Mouse (Mus musculus): ENCODE results near the gene Trim61. TPM values are rescaled to one million over a fixed set of nuclear protein-coding genes. Genes with fewer than 3 reads are reported as not detected.

The Trim61 gene
- 0.07 TPM in 1 of 2 replicates, not detected in the other for polyA plus RNA-seq (2016; fragmentation: Nextera tagmentation; extraction: Ambion mirVana)

DNA sequence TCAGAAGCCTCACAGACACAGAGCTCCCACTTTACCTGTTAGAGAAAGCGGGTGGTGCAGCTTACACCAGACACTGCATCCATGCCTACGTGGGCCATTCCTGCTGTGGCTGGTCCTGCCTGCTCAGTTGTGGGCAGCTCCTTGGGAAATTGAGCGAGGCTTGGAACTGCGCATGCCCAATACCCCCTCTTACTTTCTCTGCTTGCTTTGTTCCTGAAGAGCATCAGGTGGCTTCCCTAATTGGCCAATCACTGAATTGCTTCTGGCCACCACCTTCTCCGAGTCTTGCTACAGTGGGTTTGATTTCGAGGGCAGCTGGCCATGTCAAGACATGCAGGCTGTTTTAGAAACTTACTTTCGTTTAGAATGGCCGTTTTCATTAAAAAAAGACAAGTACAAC, at the start of gene Trim61, which contains the start of gene Trim60:
TSS of gene Trim61 (minus strand) at position 101 of the 400 bp plus-strand sequence.
TSS of gene Trim60 (minus strand) at position 162 of the 400 bp plus-strand sequence.
- WGBS = 88% methylated on average over 8 of the region's 8 CpGs
- H3K4me3 ChIP-seq = no peak within 1 kb of the TSS
- H3K9me3 ChIP-seq = peaks cover 8% of the 10 kb centered on the region; the same call in 1 of the 2 replicates
- H3K36me3 ChIP-seq (replicated peaks) = no peaks in the 10 kb centered on the region
- H3K27me3 ChIP-seq (ENCODE audit: poor library complexity, severe bottlenecking) = no peaks in the 10 kb centered on the region
- H3K27ac ChIP-seq = no peak within 1 kb of the TSS
- no peaks in the 10 kb centered on the region for H3K4me1 ChIP-seq
- DNase-seq (ENCODE audit: extremely low spot score, low spot score) = no peak

DNA sequence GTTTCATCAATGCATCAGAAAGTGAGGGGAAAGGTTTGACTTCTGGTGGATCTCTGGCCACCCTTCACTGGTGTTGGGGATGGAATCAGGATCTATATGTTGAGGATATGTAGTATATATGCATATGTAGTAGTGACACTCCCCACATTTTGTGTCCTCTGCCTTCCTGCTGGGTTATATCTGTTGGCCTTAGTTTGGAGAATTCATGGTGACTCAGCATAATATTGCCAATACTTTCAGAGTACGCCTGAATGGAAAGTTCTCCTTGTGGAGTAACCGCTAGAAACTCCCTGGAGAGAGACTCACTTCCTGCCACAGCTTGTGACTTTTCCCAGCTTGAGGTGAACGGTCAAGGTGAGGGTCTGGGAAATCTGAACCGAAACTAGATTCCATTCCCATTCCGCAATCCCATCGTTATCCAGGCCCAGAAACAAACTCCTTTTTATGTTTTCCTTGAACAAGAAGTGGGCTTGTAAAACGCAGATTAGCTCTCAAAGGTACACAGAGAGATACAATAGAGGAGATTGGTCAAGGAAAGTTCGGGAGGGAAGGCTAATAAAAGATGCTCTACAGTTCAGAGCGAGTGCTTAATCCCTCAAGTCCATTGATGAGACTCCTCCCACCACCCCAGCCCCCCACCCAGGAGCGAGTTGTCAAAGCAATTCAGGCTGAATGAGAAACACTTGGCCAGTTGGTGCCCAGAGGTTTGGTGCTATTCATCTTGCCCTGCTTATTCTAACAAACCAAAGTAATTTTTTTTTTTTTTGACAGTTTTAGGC, 49.6 kb upstream of the Trim61 start:
- Histone ChIP-seq H3K36me3 (replicated peaks) (no peaks in the 10 kb centered on the region), H3K4me1 (peaks cover 9% of the 10 kb centered on the region), H3K27me3 (ENCODE audit: poor library complexity, severe bottlenecking) (no peaks in the 10 kb centered on the region), H3K27ac (peak overlapping the region; percentile 67), H3K9me3 (no peaks in the 10 kb centered on the region), H3K4me3 (no peak overlapping the region)
- 22% methylated on average over 10 of the region's 10 CpGs for WGBS
- DNase-seq (ENCODE audit: extremely low spot score, low spot score) = peak; percentile 36

DNA sequence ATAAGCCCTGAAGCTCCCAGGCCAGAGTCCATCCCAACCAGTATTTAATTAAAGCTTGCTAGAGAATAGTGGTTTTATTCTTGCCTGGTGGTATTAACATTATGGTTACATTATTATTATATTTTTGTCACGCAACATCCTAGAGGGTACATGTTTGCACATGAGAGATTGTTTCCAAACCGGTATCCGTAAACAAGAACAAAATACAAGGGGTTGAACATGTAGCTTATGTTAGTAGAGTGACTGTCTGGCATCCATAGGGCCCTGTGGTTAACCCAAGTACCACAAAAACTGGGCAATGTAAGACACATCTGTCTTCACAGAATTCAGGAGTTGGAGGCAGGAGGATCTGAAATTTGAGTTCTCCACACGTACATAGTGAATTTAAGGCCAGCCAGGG, 48.7 kb upstream of the Trim61 start:
- no peak overlapping the region for H3K27ac ChIP-seq
- no peaks in the 10 kb centered on the region for H3K36me3 ChIP-seq (replicated peaks)
- H3K4me1 ChIP-seq = peaks cover 9% of the 10 kb centered on the region
- no peaks in the 10 kb centered on the region for H3K9me3 ChIP-seq
- no peaks in the 10 kb centered on the region for H3K27me3 ChIP-seq (ENCODE audit: poor library complexity, severe bottlenecking)
- no peak for DNase-seq (ENCODE audit: extremely low spot score, low spot score)
- 93% methylated on average over 4 of the region's 4 CpGs for WGBS
- no peak overlapping the region for H3K4me3 ChIP-seq

DNA sequence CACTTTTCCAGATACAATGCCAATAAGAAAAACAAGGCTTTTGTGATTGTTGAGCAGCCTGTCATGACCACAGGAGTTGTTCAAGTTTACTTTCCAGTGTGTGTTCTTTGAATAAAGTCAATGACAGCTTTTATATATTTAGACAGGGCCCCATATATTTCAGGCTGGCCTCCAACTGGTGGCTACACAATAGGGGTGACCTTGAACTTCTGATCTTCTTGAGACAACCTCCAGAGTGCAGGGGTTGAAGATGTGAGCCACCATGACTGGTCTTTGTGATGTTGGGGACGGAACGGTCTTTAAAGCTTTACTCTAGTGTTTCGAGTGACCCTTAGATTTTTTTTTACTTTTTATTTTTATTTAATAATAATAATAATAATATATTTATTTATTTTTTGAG, 47.3 kb upstream of the Trim61 start:
- 89% methylated on average over 3 of the region's 3 CpGs for WGBS
- Histone ChIP-seq H3K4me3 (no peak overlapping the region), H3K27ac (no peak overlapping the region), H3K4me1 (peaks cover 9% of the 10 kb centered on the region), H3K9me3 (no peaks in the 10 kb centered on the region), H3K36me3 (replicated peaks) (no peaks in the 10 kb centered on the region), H3K27me3 (ENCODE audit: poor library complexity, severe bottlenecking) (no peaks in the 10 kb centered on the region)
- DNase-seq (ENCODE audit: extremely low spot score, low spot score) = no peak

DNA sequence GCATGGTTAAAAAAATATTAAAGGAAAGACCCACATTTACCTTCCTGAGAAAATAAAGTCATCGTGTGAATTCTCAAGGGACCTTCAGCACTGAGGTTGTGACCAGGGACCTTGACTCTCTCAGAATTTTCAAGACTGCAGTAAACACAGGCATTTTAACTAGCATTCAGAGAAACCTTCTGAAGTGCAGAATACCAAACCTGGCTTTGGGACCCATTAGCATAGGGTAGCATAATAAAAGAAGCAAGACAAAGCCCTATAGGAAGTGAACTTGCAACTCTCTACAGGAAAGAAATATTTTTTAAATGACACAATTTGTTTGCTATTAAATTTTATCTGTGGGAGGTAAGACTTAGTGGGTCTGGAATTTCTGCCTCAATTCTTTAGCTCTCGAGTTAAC, 45.7 kb upstream of the Trim61 start:
- H3K36me3 ChIP-seq (replicated peaks) = no peaks in the 10 kb centered on the region
- H3K27me3 ChIP-seq (ENCODE audit: poor library complexity, severe bottlenecking) = no peaks in the 10 kb centered on the region
- H3K9me3 ChIP-seq = no peaks in the 10 kb centered on the region
- H3K4me3 ChIP-seq = no peak overlapping the region
- no peak for DNase-seq (ENCODE audit: extremely low spot score, low spot score)
- no peak overlapping the region for H3K27ac ChIP-seq
- peaks cover 9% of the 10 kb centered on the region for H3K4me1 ChIP-seq
- WGBS = 73% methylated on average over 2 of the region's 2 CpGs

DNA sequence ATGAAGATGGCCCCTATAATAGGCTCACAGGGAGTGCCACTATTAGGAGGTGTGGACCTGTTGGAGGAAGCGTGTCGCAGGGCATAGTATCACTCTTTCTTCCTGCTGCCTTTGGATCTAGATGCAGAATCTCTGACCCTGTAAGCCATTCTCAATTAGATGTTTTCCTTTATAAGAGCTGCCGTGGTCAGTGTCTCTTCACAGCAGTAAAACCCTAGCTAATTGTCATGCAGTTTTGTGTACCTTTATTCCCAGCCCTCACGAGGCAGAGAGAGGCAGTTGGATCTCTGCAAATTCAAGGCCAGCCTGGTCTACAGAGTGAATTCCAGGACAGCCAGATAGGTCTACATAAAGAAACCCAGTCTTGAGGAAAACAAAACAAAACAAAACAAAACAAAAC, 43.9 kb upstream of the Trim61 start:
- no peaks in the 10 kb centered on the region for H3K36me3 ChIP-seq (replicated peaks)
- H3K4me3 ChIP-seq = no peak overlapping the region
- 78% methylated on average over 4 of the region's 4 CpGs for WGBS
- no peaks in the 10 kb centered on the region for H3K9me3 ChIP-seq
- no peaks in the 10 kb centered on the region for H3K27me3 ChIP-seq (ENCODE audit: poor library complexity, severe bottlenecking)
- no peaks in the 10 kb centered on the region for H3K4me1 ChIP-seq
- no peak for DNase-seq (ENCODE audit: extremely low spot score, low spot score)
- H3K27ac ChIP-seq = no peak overlapping the region

DNA sequence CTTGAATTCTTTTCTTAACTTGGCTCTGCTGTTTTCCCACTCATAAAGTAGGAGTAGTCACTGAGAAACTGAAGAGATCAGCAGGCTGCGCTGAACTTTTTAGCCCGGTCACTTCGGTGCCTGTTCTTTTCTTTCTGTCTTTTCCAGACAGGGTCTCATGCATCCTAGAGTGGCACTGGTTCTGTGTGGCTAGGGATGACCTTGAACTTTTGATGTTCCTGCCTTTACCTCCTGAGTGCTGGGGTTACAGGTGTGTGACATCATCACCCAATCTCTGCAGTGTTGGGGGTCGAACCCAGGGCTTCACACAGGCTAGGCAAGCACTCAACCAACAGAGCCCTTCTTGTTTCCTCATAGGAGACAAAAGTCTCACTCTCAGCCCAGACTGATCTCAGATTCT, 38.4 kb upstream of the Trim61 start:
- WGBS = 95% methylated on average over 4 of the region's 4 CpGs
- no peak for DNase-seq (ENCODE audit: extremely low spot score, low spot score)
- Histone ChIP-seq H3K27ac (no peak overlapping the region), H3K36me3 (replicated peaks) (no peaks in the 10 kb centered on the region), H3K27me3 (ENCODE audit: poor library complexity, severe bottlenecking) (no peaks in the 10 kb centered on the region), H3K4me3 (no peak overlapping the region), H3K4me1 (no peaks in the 10 kb centered on the region), H3K9me3 (no peaks in the 10 kb centered on the region)

DNA sequence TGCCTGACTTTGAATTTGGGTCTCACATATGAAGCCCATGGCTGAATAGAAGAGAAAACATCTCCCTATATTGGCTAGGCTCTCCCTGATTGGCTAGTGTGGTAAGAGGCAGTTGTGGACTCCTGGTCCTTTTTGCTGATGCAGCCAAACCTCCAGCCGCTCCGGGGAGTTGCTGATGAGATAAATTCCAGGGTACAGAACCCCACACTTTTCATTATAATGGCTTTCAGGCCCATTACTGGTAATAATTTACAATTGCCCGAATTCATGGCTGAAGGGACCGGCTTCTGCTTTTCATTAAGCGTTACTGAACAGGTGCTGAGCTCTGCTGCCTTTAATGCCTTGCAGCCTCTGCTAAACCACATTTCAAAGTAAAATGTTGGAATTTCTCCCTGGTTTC, 35.6 kb upstream of the Trim61 start:
- no peak overlapping the region for H3K4me3 ChIP-seq
- H3K4me1 ChIP-seq = no peaks in the 10 kb centered on the region
- no peak for DNase-seq (ENCODE audit: extremely low spot score, low spot score)
- WGBS = 66% methylated on average over 5 of the region's 5 CpGs
- H3K27me3 ChIP-seq (ENCODE audit: poor library complexity, severe bottlenecking) = no peaks in the 10 kb centered on the region
- H3K9me3 ChIP-seq = no peaks in the 10 kb centered on the region
- no peaks in the 10 kb centered on the region for H3K36me3 ChIP-seq (replicated peaks)
- no peak overlapping the region for H3K27ac ChIP-seq

DNA sequence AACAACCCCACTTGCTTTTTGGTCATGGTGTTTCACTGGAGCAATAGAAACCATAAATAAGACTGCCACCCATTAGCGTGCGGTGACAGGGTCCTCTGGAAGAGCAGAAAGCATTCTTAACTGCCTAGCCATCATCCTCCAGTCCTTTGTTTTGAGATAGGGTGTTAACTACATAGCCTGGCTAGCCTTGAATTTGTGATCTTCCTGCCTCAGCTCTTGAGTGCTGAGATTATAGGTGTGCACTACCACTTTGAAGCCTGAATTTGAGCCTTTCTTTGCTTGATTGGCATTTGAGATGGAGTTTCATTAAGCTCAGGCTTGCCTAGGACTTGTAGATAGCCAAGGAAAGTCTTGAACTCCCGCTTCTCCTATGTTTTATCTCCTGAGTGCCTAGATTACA, 35.2 kb upstream of the Trim61 start:
- Histone ChIP-seq H3K27ac (no peak overlapping the region), H3K27me3 (ENCODE audit: poor library complexity, severe bottlenecking) (no peaks in the 10 kb centered on the region), H3K4me3 (no peak overlapping the region), H3K36me3 (replicated peaks) (no peaks in the 10 kb centered on the region), H3K9me3 (no peaks in the 10 kb centered on the region), H3K4me1 (no peaks in the 10 kb centered on the region)
- no peak for DNase-seq (ENCODE audit: extremely low spot score, low spot score)
- 97% methylated on average over 3 of the region's 3 CpGs for WGBS

DNA sequence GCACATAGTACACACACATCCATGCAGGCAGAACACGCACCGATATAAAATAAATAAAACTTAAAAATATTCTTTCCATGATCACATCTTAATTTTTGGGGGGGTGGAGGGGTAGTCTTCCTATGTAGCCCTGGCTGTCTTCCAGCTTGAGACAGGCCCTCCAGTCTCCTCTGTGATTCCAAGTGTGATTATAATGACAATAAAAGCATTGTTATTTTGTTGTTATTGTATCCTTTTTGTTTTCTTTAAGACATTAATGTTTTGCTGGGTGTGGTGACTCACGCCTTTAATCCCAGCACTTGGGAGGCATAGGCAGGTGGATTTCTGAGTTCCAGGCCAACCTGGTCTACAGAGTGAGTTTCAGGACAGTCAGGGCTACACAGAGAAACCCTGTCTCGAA, 29.5 kb upstream of the Trim61 start:
- Histone ChIP-seq H3K27me3 (ENCODE audit: poor library complexity, severe bottlenecking) (no peaks in the 10 kb centered on the region), H3K27ac (no peak overlapping the region), H3K4me3 (no peak overlapping the region), H3K9me3 (no peaks in the 10 kb centered on the region), H3K4me1 (peaks cover 7% of the 10 kb centered on the region), H3K36me3 (replicated peaks) (no peaks in the 10 kb centered on the region)
- no peak for DNase-seq (ENCODE audit: extremely low spot score, low spot score)
- WGBS = 90% methylated on average over 4 of the region's 4 CpGs

DNA sequence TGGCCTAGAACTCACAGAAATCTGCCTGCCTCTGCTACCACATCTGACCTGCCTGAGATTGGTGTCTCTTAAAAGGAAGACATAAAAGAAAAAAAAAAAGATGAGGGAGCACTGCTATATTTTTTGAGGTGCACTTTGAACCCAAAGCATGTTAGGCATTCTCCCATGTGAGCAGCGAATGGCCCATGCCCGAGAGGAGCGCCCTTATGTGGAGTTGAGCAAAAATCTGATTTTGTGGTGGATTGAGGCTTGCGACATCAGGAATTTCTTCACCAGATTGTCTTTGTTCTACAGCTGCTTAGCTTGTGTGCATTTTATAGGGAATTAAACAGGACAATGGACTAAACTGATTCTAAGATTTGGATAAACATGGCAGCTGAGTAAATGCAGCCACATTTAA, 28.9 kb upstream of the Trim61 start:
- Histone ChIP-seq H3K9me3 (no peaks in the 10 kb centered on the region), H3K4me3 (no peak overlapping the region), H3K36me3 (replicated peaks) (no peaks in the 10 kb centered on the region), H3K27me3 (ENCODE audit: poor library complexity, severe bottlenecking) (no peaks in the 10 kb centered on the region), H3K27ac (no peak overlapping the region), H3K4me1 (peaks cover 7% of the 10 kb centered on the region)
- DNase-seq (ENCODE audit: extremely low spot score, low spot score) = no peak
- 95% methylated on average over 4 of the region's 4 CpGs for WGBS

DNA sequence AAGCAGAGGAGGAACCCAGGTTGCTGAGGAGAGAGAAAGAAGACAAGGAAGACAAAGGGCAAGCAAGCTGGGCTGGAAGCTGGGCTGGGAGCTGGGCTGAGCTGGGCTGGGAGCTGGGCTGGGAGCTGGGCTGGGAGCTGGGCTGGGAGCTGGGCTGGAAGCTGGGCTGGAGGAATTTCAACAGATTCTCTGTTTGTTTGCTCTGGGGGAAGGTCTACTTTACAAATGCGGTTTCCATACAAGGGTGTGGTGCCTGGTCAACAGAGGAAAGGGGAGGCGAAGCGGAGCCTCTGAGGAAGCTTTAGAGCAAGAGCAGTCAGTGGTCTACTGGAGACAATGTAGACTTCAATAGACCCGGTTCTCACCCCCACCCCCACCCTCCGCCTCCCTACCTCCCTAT, 28.2 kb upstream of the Trim61 start:
- no peaks in the 10 kb centered on the region for H3K36me3 ChIP-seq (replicated peaks)
- H3K4me3 ChIP-seq = no peak overlapping the region
- DNase-seq (ENCODE audit: extremely low spot score, low spot score) = no peak
- peaks cover 7% of the 10 kb centered on the region for H3K4me1 ChIP-seq
- no peak overlapping the region for H3K27ac ChIP-seq
- H3K27me3 ChIP-seq (ENCODE audit: poor library complexity, severe bottlenecking) = no peaks in the 10 kb centered on the region
- WGBS = 44% methylated on average over 5 of the region's 5 CpGs
- no peaks in the 10 kb centered on the region for H3K9me3 ChIP-seq

DNA sequence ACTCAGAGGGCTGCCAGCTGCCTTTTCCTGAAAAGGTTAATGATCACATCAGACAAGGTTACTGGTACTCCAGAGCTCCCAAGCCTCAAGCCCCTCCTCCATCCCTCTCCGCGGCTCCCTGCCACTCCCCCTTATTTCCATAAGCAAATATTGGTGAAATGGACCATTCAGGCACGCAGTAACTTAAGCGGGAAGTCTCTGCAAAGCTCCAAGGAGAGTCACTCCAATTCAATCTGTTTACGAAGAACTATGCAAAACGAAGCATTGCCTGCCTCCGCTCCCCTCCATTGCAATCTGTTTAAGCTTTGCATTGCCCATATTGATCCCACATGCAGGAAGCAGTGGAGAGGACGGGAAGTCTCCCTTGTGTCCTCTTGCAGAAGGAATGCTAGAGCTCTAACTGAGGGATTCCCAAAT, 18.8 kb upstream of the Trim61 start, which contains the start of gene Apela:
TSS of gene Apela (minus strand) at position 220 of the 417 bp plus-strand sequence.
- Histone ChIP-seq H3K36me3 (replicated peaks) (no peaks in the 10 kb centered on the region), H3K4me1 (peaks cover 46% of the 10 kb centered on the region)
- 1% methylated on average over 8 of the region's 8 CpGs for WGBS

More for the DNA sequence above, 18.8 kb upstream of the Trim61 start, which contains the start of gene Apela:
- H3K27me3 ChIP-seq (ENCODE audit: poor library complexity, severe bottlenecking) = peaks cover 4% of the 10 kb centered on the region; the same call in 1 of the 2 replicates
- peak within 1 kb of the TSS; percentile 49 for H3K4me3 ChIP-seq
- peak; percentile 46 for DNase-seq (ENCODE audit: extremely low spot score, low spot score)
- no peaks in the 10 kb centered on the region for H3K9me3 ChIP-seq
- no peak within 1 kb of the TSS; the same call in 1 of the 2 replicates for H3K27ac ChIP-seq

Data from forebrain, embryonic 10.5 days (tissue).